Mouse (Mus musculus): ENCODE results near the gene Aup1.

GRCm38 (mm10) chr6:83078324-83078858 is 24.1 kb downstream of the Aup1 start:
- TF ChIP-seq CTCF (IDR thresholded peaks at IDR 0.05; ENCODE audit: control insufficient read depth, insufficient read depth, insufficient read length): peak; percentile 62
- no peak for TF ChIP-seq MYOD1 (IDR thresholded peaks at IDR 0.05; ENCODE audit: control insufficient read depth, insufficient read length, low read depth)
- no peak for TF ChIP-seq USF1 (IDR thresholded peaks at IDR 0.05; ENCODE audit: low read depth)
- peak; percentile 26 for TF ChIP-seq MAX (IDR thresholded peaks at IDR 0.05)
- no peak for TF ChIP-seq MYOG (IDR thresholded peaks at IDR 0.05; ENCODE audit: control insufficient read depth, extremely low read depth, insufficient read length)
- no peak for TF ChIP-seq FOSL1 (IDR thresholded peaks at IDR 0.05; ENCODE audit: insufficient read depth, low read length, poor library complexity, severe bottlenecking)
- TF ChIP-seq CEBPB (IDR thresholded peaks at IDR 0.05; ENCODE audit: low read depth): no peak

All from C2C12 (cell line).